Mouse (Mus musculus) kidney, postnatal 14 days (tissue): Measurements from ENCODE around the gene Etv6.

ENCODE experiments used
- DNase-seq: peaks from one replicate; pipeline ENCODE4 v3.0.0; 2022; ENCODE audit warnings: mixed read lengths

Etv6 gene

DNA sequence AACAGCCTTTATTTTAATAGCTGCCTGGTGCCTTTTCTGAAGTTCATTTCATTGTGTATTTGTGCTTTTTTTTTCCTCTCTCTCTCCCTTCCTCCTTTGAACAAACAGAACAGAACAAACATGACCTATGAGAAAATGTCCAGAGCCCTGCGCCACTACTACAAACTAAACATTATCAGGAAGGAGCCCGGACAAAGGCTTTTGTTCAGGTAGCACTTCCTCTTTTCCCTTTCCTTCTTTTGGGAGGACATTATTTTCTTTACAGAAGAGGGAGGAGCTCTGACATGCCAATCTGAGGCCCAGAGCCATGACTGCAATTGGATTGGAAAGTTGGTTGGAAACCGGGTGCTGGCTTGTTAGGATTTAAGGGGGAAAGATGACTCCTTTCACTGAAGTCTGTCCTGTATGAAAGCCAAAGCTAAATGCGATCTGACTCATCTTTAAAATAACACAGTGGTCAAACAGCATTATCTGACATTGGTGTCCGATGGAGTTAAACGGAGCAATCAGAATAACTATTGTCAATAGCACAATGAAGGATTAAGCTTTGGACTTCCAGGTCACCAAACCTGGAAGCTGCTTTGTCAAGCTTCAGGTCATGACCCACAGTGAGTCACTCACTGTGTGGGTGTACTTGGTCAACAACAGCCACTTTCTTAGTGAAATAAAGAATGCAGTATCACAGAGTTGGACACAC is 227.6 kb downstream of the Etv6 start:
- no peak for DNase-seq

DNA sequence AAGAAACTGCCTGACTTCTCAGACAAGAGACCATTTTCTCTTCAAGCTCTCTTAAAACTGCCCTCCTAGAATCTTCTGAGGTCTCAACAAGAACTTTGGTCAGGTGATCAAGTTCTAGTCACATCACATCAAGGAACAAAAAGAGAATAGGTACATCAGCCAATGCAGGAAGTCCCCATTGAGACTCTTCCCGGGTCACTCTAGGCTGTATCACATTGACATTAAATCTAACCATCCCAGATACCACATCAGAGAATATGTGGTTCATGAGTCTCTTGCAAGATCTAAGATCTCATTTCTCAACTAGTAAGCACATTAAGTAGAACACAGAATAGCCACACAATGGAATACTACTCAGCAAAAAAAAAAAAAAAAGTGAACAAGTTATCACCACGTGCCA is 238.4 kb downstream of the Etv6 start:
- DNase-seq = no peak

DNA sequence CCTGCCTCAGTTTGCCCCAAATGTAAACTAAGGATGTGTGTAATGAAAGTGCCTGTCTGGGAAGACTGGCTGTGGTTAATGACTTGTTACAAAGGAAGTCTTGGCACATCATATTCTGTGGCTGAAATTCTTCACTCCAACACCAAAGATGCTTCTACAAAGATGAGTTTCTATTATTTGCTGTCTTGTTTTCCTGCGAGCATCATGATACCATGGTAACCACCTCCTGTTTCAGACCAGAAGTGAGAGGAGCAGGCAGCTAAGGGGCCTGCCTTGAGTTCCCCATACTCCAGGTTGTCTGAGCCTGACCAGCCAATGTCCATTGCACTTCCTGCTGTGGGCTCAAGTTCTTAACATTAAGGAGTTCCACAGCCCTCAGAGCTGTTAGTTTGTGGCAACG is 241.5 kb downstream of the Etv6 start:
- DNase-seq = no peak

DNA sequence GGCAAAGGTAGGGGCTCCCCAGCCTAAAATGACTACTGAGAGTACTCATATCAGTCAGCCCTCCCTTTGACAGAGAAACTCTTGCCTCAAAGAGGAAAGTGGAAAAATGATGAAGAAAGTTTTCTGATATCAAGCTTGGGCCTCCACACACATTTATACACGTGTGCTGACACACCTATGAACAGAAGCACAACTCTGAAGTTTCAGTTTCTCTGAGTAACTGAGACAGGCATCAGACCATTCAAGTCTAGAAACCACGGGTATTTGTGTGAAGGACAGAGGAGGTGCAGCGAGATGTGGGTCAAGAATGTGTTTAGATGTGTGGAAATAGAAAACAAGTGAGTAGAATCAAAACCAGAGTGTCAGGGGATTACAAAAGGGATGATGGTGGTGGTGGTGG is 246.6 kb downstream of the Etv6 start:
- DNase-seq = no peak

DNA sequence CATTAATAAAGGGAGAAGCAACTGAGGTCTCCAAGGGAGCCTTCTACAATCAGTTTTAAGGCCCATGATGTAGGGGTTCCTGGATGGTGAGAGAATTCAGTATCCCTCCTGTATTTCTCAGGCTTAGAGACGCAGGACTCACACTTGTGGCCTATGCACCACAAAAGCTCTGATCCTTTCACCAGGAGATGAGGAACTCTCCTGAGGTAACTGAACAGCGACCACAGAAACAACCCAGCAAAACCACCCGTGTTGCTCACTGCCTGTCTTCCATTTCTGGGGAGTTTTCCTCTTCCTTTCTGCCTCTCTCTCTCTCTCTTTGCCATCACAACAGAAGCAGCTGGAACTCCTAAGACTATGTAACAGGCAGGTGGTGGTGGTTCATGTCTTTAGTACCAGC is 256.3 kb downstream of the Etv6 start:
- no peak for DNase-seq

DNA sequence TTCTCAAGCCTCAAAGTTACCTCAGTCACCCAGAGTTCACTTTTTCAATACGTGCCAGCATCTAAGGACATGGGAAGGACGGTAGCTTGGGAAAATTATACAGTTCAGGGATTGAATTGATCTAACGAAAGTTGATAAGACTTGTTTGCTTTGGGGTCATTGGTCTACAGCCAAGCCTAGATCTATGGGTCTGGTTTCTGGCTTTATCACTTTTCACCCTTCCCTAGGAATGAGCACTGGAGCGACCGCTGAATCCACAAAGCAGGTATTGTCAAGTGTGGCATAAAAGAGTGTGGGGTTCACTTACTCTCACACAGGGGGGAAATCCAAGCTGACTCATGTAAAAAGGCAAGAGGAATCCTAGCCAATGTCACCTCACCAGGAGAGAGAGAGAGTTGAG is 256.9 kb downstream of the Etv6 start:
- no peak for DNase-seq

DNA sequence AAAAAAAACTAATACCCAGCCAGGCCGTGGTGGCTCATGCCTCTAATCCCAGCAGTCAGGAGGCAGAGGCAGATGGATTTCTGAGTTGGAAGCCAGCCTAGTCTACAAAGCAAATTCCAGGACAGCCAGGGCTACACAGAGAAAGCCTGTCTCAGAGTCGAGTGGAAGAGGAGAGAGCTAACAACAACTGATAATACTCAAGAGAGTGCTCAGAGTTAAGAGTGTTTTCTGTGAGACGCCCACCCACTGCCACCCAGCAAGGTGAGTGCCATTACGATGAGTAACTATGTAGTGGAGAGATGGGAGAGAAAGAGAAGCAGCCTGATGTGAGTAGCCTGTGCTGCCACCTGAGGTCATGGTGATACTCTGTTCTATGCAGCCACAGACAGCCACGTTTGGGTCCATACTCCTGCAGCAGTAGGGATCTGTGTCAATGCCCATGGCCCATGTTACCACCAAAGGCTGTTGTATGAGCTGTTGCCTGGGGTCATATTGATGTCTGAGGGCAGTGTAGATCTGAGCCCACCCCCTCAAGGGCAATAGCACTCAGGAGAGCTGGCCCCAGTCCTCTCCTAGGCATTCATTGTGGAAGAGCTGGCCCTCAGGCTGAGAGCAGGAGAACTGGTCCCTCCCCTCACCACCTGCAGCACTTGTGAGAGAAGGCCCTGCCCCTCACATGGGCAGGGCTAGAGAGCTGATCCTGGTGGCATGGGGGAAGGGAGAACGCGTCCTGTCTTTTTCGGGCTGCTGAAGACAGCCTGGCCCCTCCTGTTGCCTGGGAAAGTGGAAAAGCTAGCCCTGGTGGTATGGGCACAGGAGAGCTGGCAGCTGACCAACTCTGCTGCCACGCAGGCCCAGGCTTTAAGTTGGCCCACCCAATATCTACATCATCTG is 258.4 kb downstream of the Etv6 start:
- DNase-seq = no peak

DNA sequence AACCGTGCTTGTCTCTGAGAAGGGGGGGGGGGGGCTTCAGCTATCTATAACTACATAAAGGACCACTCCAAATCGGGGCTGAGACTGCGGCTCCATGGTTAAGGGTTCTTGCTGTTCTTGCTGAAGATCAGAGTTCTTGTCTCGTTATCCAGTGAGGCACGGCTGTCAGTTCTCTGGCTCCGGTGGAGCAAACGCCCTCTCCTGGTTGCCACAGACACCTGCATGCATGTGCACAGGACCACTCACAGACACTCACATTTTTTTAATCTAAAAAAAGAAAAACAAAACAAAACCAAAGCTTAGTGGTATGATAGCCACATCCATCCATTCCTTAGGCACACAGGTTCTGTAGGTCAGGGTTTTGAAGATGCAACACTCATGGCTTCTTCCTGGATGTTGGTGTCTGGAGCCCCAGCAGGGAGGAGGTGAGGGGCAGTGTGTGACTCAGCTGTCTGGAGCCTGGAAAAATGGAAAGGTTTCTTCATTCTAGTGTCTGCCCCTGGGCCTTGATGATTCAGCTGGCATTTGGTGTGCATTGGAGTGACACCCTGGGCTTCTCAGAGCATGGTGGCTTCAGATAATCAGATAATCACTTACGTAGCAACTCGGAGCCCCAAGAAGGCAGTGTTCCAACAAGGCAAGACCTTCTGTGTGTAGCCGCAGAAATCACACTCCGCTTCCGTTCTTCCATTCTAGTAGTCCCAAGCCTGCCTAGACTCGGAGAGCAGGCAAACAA is 262.6 kb downstream of the Etv6 start:
- DNase-seq = no peak

DNA sequence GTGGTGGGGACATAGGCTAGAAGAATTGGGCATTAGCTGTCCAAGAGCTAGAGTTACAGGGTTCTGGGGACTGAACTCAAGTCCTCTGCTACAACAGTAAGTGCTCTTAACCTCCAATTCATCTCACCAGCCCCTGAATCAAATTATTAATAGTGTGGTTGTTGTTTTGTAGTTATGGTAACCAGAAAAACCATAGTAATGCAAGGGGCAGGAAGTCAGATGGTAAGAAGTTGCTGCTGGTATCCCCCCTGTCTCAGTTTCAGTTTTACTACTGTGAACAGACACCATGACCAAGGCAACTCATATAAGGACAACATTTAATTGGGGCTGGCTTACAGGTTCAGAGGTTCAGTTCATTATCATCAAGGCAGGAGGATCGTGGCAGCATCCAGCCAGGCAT is 266.5 kb downstream of the Etv6 start:
- DNase-seq = no peak

DNA sequence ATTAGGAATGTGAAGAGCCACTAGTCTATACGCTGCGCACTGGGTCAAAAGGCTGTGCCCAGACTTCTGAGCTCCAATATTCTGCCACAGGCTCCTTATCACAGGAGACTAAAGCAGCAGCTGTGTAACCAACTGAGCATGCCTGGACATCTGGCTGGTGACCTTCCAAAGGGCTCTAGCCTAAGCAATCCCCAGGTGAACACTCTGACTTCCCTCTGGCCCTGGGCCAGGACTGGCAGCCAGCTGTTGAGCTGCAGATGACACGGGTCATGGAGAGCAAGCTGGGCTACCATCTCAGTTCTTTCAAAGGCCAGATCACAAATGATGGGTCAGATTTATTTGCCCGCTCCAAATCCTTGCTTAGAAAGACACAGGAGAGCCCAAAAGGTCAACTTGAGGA is 275.8 kb downstream of the Etv6 start:
- no peak for DNase-seq

DNA sequence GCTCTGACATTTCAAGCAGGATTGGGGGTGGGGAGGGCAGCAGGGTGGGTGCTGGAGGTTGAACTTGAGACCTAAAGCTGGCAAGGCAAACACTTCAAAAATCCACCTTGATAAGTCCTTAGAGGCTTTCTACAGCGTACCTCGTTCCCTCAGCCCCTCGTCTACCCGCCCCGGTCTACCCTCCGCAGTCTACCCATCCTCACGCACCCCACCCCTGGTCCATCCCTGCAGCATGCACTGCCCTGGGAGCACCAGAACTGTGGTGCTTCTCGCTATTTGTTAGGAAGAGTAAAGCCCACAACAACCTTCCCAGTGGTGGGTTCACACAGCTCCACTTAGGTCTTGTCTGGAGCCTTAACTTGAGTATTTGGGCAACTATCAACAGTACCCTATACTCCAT is 277.1 kb downstream of the Etv6 start:
- DNase-seq = no peak

DNA sequence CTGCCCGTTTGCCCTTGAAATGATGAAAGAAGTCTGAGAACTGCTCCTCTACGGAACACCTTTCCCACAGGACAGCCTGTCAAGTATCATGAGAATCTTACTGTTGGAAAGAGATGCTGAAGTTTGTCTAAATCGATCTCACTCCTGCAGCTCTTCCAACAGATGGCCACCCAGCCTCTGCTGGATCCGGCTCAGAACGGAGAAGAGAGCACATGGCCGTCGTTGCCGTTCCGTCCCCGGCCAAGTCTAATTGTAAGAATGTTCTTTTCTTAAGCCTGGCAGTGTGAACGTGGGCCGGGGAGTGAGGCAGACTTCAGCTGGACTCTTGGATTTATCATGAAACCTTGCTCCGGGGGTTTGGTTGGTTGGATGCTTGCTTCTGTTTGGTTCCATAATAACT is 281.9 kb downstream of the Etv6 start:
- no peak for DNase-seq
